Mouse (Mus musculus) embryonic facial prominence, embryonic 11.5 days (tissue): ENCODE data around the gene Pcyt1a. TPM values are rescaled to one million over a fixed set of nuclear protein-coding genes. Genes with fewer than 3 reads are reported as not detected.
A peak's percentile ranks its signal among the peaks of the same experiment; 100 is the strongest.

Experiments
- ATAC-seq: fragments of 200-750 bp; cut with Nextera tagmentation; replicated peaks from 2 replicates; pipeline ENCODE4 v1.8.0; 2017; ENCODE audit warnings: low read depth; ENCODE audit not compliant: insufficient number of reproducible peaks, low FRiP score, low TSS enrichment
- DNase-seq: peaks from one replicate; pipeline ENCODE4 v3.0.0-alpha.2; 2015; ENCODE audit warnings: low spot score
- H3K27ac ChIP-seq: fragments of 300-500 bp; sonication (generic); replicated peaks from 2 replicates; pipeline ENCODE4 v1.5.1; 2014; ENCODE audit warnings: mild to moderate bottlenecking, low read depth, low read length, control low read depth
- H3K27me3 ChIP-seq: fragments of 300-500 bp; sonication (generic); 2 replicates; pipeline ENCODE4 v1.6.1; 2014; ENCODE audit warnings: mild to moderate bottlenecking, low read length, moderate library complexity, mixed read lengths; ENCODE audit not compliant: control insufficient read depth, insufficient read depth
- H3K36me3 ChIP-seq: fragments of 300-500 bp; sonication (generic); replicated peaks from 2 replicates; pipeline ENCODE4 v1.6.1; 2014; ENCODE audit warnings: low read depth, mild to moderate bottlenecking, low read length, moderate library complexity, mixed read lengths; ENCODE audit not compliant: control insufficient read depth, insufficient read depth
- H3K4me1 ChIP-seq: fragments of 300-500 bp; sonication (generic); 2 replicates; pipeline ENCODE4 v1.6.1; 2014; ENCODE audit warnings: low read length, mixed read lengths; ENCODE audit not compliant: control insufficient read depth, insufficient read depth
- H3K4me2 ChIP-seq: fragments of 300-500 bp; sonication (generic); 2 replicates; pipeline ENCODE4 v1.6.1; 2014; ENCODE audit warnings: low read depth, mild to moderate bottlenecking, control low read depth, low read length, moderate library complexity
- H3K4me3 ChIP-seq: fragments of 300-500 bp; sonication (generic); 2 replicates; pipeline ENCODE4 v1.5.1; 2014; ENCODE audit warnings: low read depth, low read length, control low read depth
- H3K9ac ChIP-seq: fragments of 300-500 bp; sonication (generic); replicated peaks from 2 replicates; pipeline ENCODE4 v1.6.1; 2014; ENCODE audit warnings: mild to moderate bottlenecking, control low read depth, low read length
- H3K9me3 ChIP-seq: fragments of 300-500 bp; sonication (generic); replicated peaks from 2 replicates; pipeline ENCODE4 v1.6.1; 2016; ENCODE audit warnings: mild to moderate bottlenecking, low read length, inconsistent platforms, mixed read lengths; ENCODE audit not compliant: control insufficient read depth
- WGBS: fragments of 180-500 bp; shearing (Covaris S2); extraction: QIAGEN DNeasy Blood & Tissue Kit; methylation state at CpG from one replicate; pipeline ENCODE4 v1.1.7; 2014; 5-methylcytosine and 5-hydroxymethylcytosine counted together
- polyA plus RNA-seq: library from polyadenylated mRNA; unstranded; fragments of >200 nt; fragmentation: Nextera tagmentation; extraction: Ambion mirVana; gene quantifications from 2 replicates; pipeline ENCODE4 v1.2.1, GENCODE M21; 2014

The Pcyt1a gene
- polyA plus RNA-seq, 1 experiment from 2014 or later = 36.7 TPM

GRCm38 (mm10) chr16:32509066-32509942, 78.6 kb downstream of the Pcyt1a start:
- DNase-seq = no peak
- no peak overlapping the region for H3K9ac ChIP-seq
- ATAC-seq = 0 out of 2 replicates have a peak, but pooled peaks have one; percentile 26
- no peaks in the 10 kb centered on the region for H3K27me3 ChIP-seq
- H3K4me2 ChIP-seq = no peak overlapping the region
- H3K4me1 ChIP-seq = no peaks in the 10 kb centered on the region
- H3K9me3 ChIP-seq = no peaks in the 10 kb centered on the region
- WGBS = 74% methylated on average over 9 of the region's 9 CpGs
- H3K36me3 ChIP-seq = no peaks in the 10 kb centered on the region
- H3K4me3 ChIP-seq = no peak overlapping the region
- no peak overlapping the region for H3K27ac ChIP-seq

GRCm38 (mm10) chr16:32510399-32511337, 79.9 kb downstream of the Pcyt1a start:
- Histone ChIP-seq H3K27me3 (no peaks in the 10 kb centered on the region), H3K9ac (no peak overlapping the region), H3K9me3 (no peaks in the 10 kb centered on the region), H3K27ac (no peak overlapping the region), H3K36me3 (no peaks in the 10 kb centered on the region), H3K4me2 (no peak overlapping the region), H3K4me3 (no peak overlapping the region), H3K4me1 (no peaks in the 10 kb centered on the region)
- WGBS = 68% methylated on average over 18 of the region's 18 CpGs
- ATAC-seq (no peak), DNase-seq (no peak)

GRCm38 (mm10) chr16:32511338-32511734, 80.6 kb downstream of the Pcyt1a start:
- H3K4me2 ChIP-seq = no peak overlapping the region
- no peak for ATAC-seq
- no peaks in the 10 kb centered on the region for H3K4me1 ChIP-seq
- no peaks in the 10 kb centered on the region for H3K9me3 ChIP-seq
- no peak overlapping the region for H3K27ac ChIP-seq
- H3K4me3 ChIP-seq = no peak overlapping the region
- H3K36me3 ChIP-seq = no peaks in the 10 kb centered on the region
- no peaks in the 10 kb centered on the region for H3K27me3 ChIP-seq
- 68% methylated on average over 3 of the region's 3 CpGs for WGBS
- no peak overlapping the region for H3K9ac ChIP-seq
- no peak for DNase-seq

- no peak overlapping the region for H3K4me3 ChIP-seq
- H3K4me2 ChIP-seq = no peak overlapping the region
- no peaks in the 10 kb centered on the region for H3K36me3 ChIP-seq
- WGBS = 91% methylated on average over 8 of the region's 8 CpGs
- no peaks in the 10 kb centered on the region for H3K27me3 ChIP-seq
- H3K27ac ChIP-seq = no peak overlapping the region
- DNase-seq (no peak), ATAC-seq (no peak)
- H3K9ac ChIP-seq = no peak overlapping the region
- H3K9me3 ChIP-seq = no peaks in the 10 kb centered on the region
- H3K4me1 ChIP-seq = no peaks in the 10 kb centered on the region
These were observed 81.2 kb downstream of the Pcyt1a start for GRCm38 (mm10) chr16:32511827-32512490.

GRCm38 (mm10) chr16:32512921-32513320, 82.2 kb downstream of the Pcyt1a start:
- ATAC-seq (no peak), DNase-seq (no peak)
- Histone ChIP-seq H3K27me3 (no peaks in the 10 kb centered on the region), H3K4me3 (no peak overlapping the region), H3K4me1 (no peaks in the 10 kb centered on the region), H3K27ac (no peak overlapping the region), H3K36me3 (no peaks in the 10 kb centered on the region), H3K4me2 (no peak overlapping the region), H3K9ac (no peak overlapping the region), H3K9me3 (no peaks in the 10 kb centered on the region)
- WGBS = 77% methylated on average over 3 of the region's 3 CpGs

- DNase-seq (no peak), ATAC-seq (no peak)
- Histone ChIP-seq H3K4me2 (no peak overlapping the region), H3K27me3 (no peaks in the 10 kb centered on the region), H3K27ac (no peak overlapping the region), H3K4me1 (no peaks in the 10 kb centered on the region), H3K4me3 (no peak overlapping the region), H3K36me3 (no peaks in the 10 kb centered on the region), H3K9ac (no peak overlapping the region), H3K9me3 (no peaks in the 10 kb centered on the region)
- 77% methylated on average over 6 of the region's 6 CpGs for WGBS
These were observed 82.7 kb downstream of the Pcyt1a start for GRCm38 (mm10) chr16:32513401-32513800.

- Histone ChIP-seq H3K27ac (no peak overlapping the region), H3K4me1 (no peaks in the 10 kb centered on the region), H3K27me3 (no peaks in the 10 kb centered on the region), H3K9me3 (no peaks in the 10 kb centered on the region), H3K9ac (no peak overlapping the region), H3K4me2 (no peak overlapping the region), H3K4me3 (no peak overlapping the region), H3K36me3 (no peaks in the 10 kb centered on the region)
- ATAC-seq (no peak), DNase-seq (no peak)
- 90% methylated on average over 6 of the region's 6 CpGs for WGBS
These were observed 83.2 kb downstream of the Pcyt1a start for GRCm38 (mm10) chr16:32513948-32514347.
